Mouse (Mus musculus) kidney, embryonic 16.5 days (tissue): ENCODE results near the gene Atp2a1. TPM values are rescaled to one million over a fixed set of nuclear protein-coding genes. Genes with fewer than 3 reads are reported as not detected.

ENCODE experiments used
- ATAC-seq: fragments of 200-750 bp; cut with Nextera tagmentation; 2 replicates; pipeline ENCODE4 v1.8.0; 2017; ENCODE audit warnings: moderate TSS enrichment; ENCODE audit not compliant: low FRiP score, low TSS enrichment
- H3K27ac ChIP-seq: fragments of 300-500 bp; sonication (generic); 2 replicates; pipeline ENCODE4 v1.5.1; 2014; ENCODE audit warnings: low read length
- H3K27me3 ChIP-seq: fragments of 300-500 bp; sonication (generic); 2 replicates; pipeline ENCODE4 v1.6.1; 2014; ENCODE audit warnings: low read length, control low read depth, mixed read lengths; ENCODE audit not compliant: insufficient read depth
- H3K36me3 ChIP-seq: fragments of 300-500 bp; sonication (generic); 2 replicates; pipeline ENCODE4 v1.6.1; 2014; ENCODE audit warnings: low read length, control low read depth, mixed read lengths; ENCODE audit not compliant: insufficient read depth
- H3K4me1 ChIP-seq: fragments of 300-500 bp; sonication (generic); 2 replicates; pipeline ENCODE4 v1.6.1; 2014; ENCODE audit warnings: low read length, control low read depth, mixed read lengths; ENCODE audit not compliant: insufficient read depth
- H3K4me2 ChIP-seq: fragments of 300-500 bp; sonication (generic); replicated peaks from 2 replicates; pipeline ENCODE4 v1.6.1; 2014; ENCODE audit warnings: low read depth, low read length
- H3K4me3 ChIP-seq: fragments of 300-500 bp; sonication (generic); 2 replicates; pipeline ENCODE4 v1.5.1; 2014; ENCODE audit warnings: mild to moderate bottlenecking, low read length
- H3K9ac ChIP-seq: fragments of 300-500 bp; sonication (generic); replicated peaks from 2 replicates; pipeline ENCODE4 v1.6.1; 2014; ENCODE audit warnings: low read length
- H3K9me3 ChIP-seq: fragments of 300-500 bp; sonication (generic); 2 replicates; pipeline ENCODE4 v1.6.1; 2016; ENCODE audit warnings: low read length, control low read depth
- WGBS: fragments of 180-500 bp; shearing (Covaris S2); extraction: QIAGEN DNeasy Blood & Tissue Kit; methylation state at CpG from one replicate; pipeline ENCODE4 v1.1.7; 2014; 5-methylcytosine and 5-hydroxymethylcytosine counted together
- polyA plus RNA-seq: library from polyadenylated mRNA; unstranded; fragments of >200 nt; fragmentation: Nextera tagmentation; extraction: Ambion mirVana; gene quantifications from 2 replicates; pipeline ENCODE4 v1.2.1, GENCODE M21; 2015

Atp2a1 gene
- polyA plus RNA-seq, 1 experiment from 2014 or later: 7.8 TPM

GRCm38 (mm10) chr7:126466116-126466515 is 3.2 kb upstream of the Atp2a1 start:
- 64% methylated on average over 9 of the region's 9 CpGs for WGBS

GRCm38 (mm10) chr7:126465246-126466030 is 2.5 kb upstream of the Atp2a1 start:
- H3K9ac ChIP-seq: no peak overlapping the region
- no peaks in the 10 kb centered on the region for H3K27me3 ChIP-seq
- H3K4me1 ChIP-seq: peaks cover 31% of the 10 kb centered on the region
- 32% methylated on average over 7 of the region's 7 CpGs for WGBS
- no peak overlapping the region for H3K4me3 ChIP-seq
- no peak overlapping the region for H3K4me2 ChIP-seq
- peaks cover 37% of the 10 kb centered on the region for H3K36me3 ChIP-seq
- H3K27ac ChIP-seq: no peak overlapping the region
- no peak for ATAC-seq
- H3K9me3 ChIP-seq: no peaks in the 10 kb centered on the region

More at GRCm38 (mm10) chr7:126466116-126466515, 3.2 kb upstream of the Atp2a1 start:
- no peak overlapping the region for H3K4me3 ChIP-seq
- no peaks in the 10 kb centered on the region for H3K27me3 ChIP-seq
- ATAC-seq: no peak
- H3K9ac ChIP-seq: no peak overlapping the region
- H3K27ac ChIP-seq: no peak overlapping the region
- no peak overlapping the region for H3K4me2 ChIP-seq
- no peaks in the 10 kb centered on the region for H3K9me3 ChIP-seq
- peaks cover 42% of the 10 kb centered on the region for H3K36me3 ChIP-seq
- H3K4me1 ChIP-seq: peaks cover 26% of the 10 kb centered on the region

- Histone ChIP-seq H3K27ac (no peak overlapping the region), H3K4me3 (no peak overlapping the region), H3K4me2 (no peak overlapping the region), H3K9me3 (no peaks in the 10 kb centered on the region), H3K27me3 (no peaks in the 10 kb centered on the region), H3K36me3 (peaks cover 34% of the 10 kb centered on the region), H3K4me1 (peaks cover 33% of the 10 kb centered on the region), H3K9ac (no peak overlapping the region)
- no peak for ATAC-seq
- WGBS: 34% methylated on average over 5 of the region's 5 CpGs
Measured at GRCm38 (mm10) chr7:126464836-126465235, 1.9 kb upstream of the Atp2a1 start.

- Histone ChIP-seq H3K27me3 (no peaks in the 10 kb centered on the region), H3K4me3 (no peak overlapping the region), H3K4me2 (no peak overlapping the region), H3K27ac (no peak overlapping the region), H3K9me3 (no peaks in the 10 kb centered on the region), H3K4me1 (peaks cover 34% of the 10 kb centered on the region), H3K9ac (no peak overlapping the region), H3K36me3 (peaks cover 26% of the 10 kb centered on the region)
- no peak for ATAC-seq
- WGBS: 52% methylated on average over 4 of the region's 4 CpGs
Measured at GRCm38 (mm10) chr7:126464121-126464520, 1.2 kb upstream of the Atp2a1 start.

- Histone ChIP-seq H3K36me3 (peaks cover 21% of the 10 kb centered on the region), H3K27ac (no peak overlapping the region), H3K4me1 (peaks cover 40% of the 10 kb centered on the region), H3K27me3 (no peaks in the 10 kb centered on the region), H3K9me3 (no peaks in the 10 kb centered on the region), H3K4me2 (no peak overlapping the region), H3K9ac (no peak overlapping the region), H3K4me3 (no peak overlapping the region)
- no peak for ATAC-seq
- 54% methylated on average over 4 of the region's 4 CpGs for WGBS
Measured at GRCm38 (mm10) chr7:126463547-126463946, 639 bp upstream of the Atp2a1 start.

- Histone ChIP-seq H3K4me1 (peaks cover 40% of the 10 kb centered on the region), H3K4me3 (no peak overlapping the region), H3K27ac (peak overlapping the region; percentile 2; the same call in 1 of the 2 replicates), H3K4me2 (no peak overlapping the region), H3K9me3 (no peaks in the 10 kb centered on the region), H3K27me3 (no peaks in the 10 kb centered on the region), H3K9ac (peak overlapping the region; percentile 28; the same call in 1 of the 2 replicates), H3K36me3 (peaks cover 1% of the 10 kb centered on the region; the same call in 1 of the 2 replicates)
- WGBS: 64% methylated on average over 3 of the region's 3 CpGs
- peak; percentile 44 for ATAC-seq
Measured at GRCm38 (mm10) chr7:126461626-126462025, 1.3 kb downstream of the Atp2a1 start.

GRCm38 (mm10) chr7:126460623-126461399 is 2.1 kb downstream of the Atp2a1 start:
- WGBS: 32% methylated on average over 10 of the region's 10 CpGs
- no peak overlapping the region for H3K9ac ChIP-seq
- H3K4me2 ChIP-seq: no peak overlapping the region
- ATAC-seq: peak; percentile 50; the same call in 1 of the 2 replicates
- H3K36me3 ChIP-seq: no peaks in the 10 kb centered on the region
- peak overlapping the region; percentile 45 for H3K27ac ChIP-seq
- H3K4me3 ChIP-seq: no peak overlapping the region
- no peaks in the 10 kb centered on the region for H3K27me3 ChIP-seq
- H3K9me3 ChIP-seq: no peaks in the 10 kb centered on the region
- peaks cover 40% of the 10 kb centered on the region for H3K4me1 ChIP-seq

GRCm38 (mm10) chr7:126458844-126459618 is 3.9 kb downstream of the Atp2a1 start:
- H3K9me3 ChIP-seq: no peaks in the 10 kb centered on the region

GRCm38 (mm10) chr7:126458225-126458624 is 4.7 kb downstream of the Atp2a1 start:
- no peak overlapping the region for H3K27ac ChIP-seq
- no peak overlapping the region for H3K4me3 ChIP-seq
- no peaks in the 10 kb centered on the region for H3K27me3 ChIP-seq
- peaks cover 27% of the 10 kb centered on the region for H3K4me1 ChIP-seq
- H3K36me3 ChIP-seq: no peaks in the 10 kb centered on the region
- WGBS: 65% methylated on average over 5 of the region's 5 CpGs
- no peaks in the 10 kb centered on the region for H3K9me3 ChIP-seq
- no peak overlapping the region for H3K4me2 ChIP-seq
- H3K9ac ChIP-seq: no peak overlapping the region
- no peak for ATAC-seq

More at GRCm38 (mm10) chr7:126458844-126459618, 3.9 kb downstream of the Atp2a1 start:
- Histone ChIP-seq H3K4me3 (no peak overlapping the region), H3K4me1 (peaks cover 33% of the 10 kb centered on the region), H3K36me3 (no peaks in the 10 kb centered on the region), H3K9ac (no peak overlapping the region), H3K4me2 (no peak overlapping the region), H3K27ac (no peak overlapping the region), H3K27me3 (no peaks in the 10 kb centered on the region)
- 60% methylated on average over 11 of the region's 11 CpGs for WGBS
- ATAC-seq: no peak
